Mouse (Mus musculus) lung, embryonic 14.5 days (tissue): Measurements from ENCODE around the gene Itk. TPM values are rescaled to one million over a fixed set of nuclear protein-coding genes. Genes with fewer than 3 reads are reported as not detected.

Experiments used
- ATAC-seq: fragments of 200-750 bp; cut with Nextera tagmentation; 2 replicates; pipeline ENCODE4 v1.8.0; 2017; ENCODE audit warnings: mild to moderate bottlenecking, moderate TSS enrichment, moderate library complexity; ENCODE audit not compliant: insufficient read depth
- DNase-seq: peaks from one replicate; pipeline ENCODE4 v3.0.0-alpha.2; 2015
- H3K27ac ChIP-seq: fragments of 300-500 bp; sonication (generic); 2 replicates; pipeline ENCODE4 v1.5.1; 2014; ENCODE audit warnings: low read depth, mild to moderate bottlenecking, moderate library complexity
- H3K27me3 ChIP-seq: fragments of 300-500 bp; sonication (generic); 2 replicates; pipeline ENCODE4 v1.6.1; 2014; ENCODE audit warnings: low read length, control low read depth; ENCODE audit not compliant: insufficient read depth
- H3K36me3 ChIP-seq: fragments of 300-500 bp; sonication (generic); 2 replicates; pipeline ENCODE4 v1.6.1; 2014; ENCODE audit warnings: control low read depth; ENCODE audit not compliant: insufficient read depth
- H3K4me1 ChIP-seq: fragments of 300-500 bp; sonication (generic); 2 replicates; pipeline ENCODE4 v1.6.1; 2014; ENCODE audit warnings: antibody characterized with exemption, control low read depth; ENCODE audit not compliant: insufficient read depth
- H3K4me2 ChIP-seq: fragments of 300-500 bp; sonication (generic); 2 replicates; pipeline ENCODE4 v1.6.1; 2014; ENCODE audit warnings: mild to moderate bottlenecking
- H3K4me3 ChIP-seq: fragments of 300-500 bp; sonication (generic); 2 replicates; pipeline ENCODE4 v1.5.1; 2014; ENCODE audit warnings: low read depth, low read length
- H3K9ac ChIP-seq: fragments of 300-500 bp; sonication (generic); 2 replicates; pipeline ENCODE4 v1.6.1; 2014
- H3K9me3 ChIP-seq: fragments of 300-500 bp; sonication (generic); 2 replicates; pipeline ENCODE4 v1.6.1; 2016; ENCODE audit warnings: low read depth, low read length, control low read depth
- CTCF ChIP-seq: IDR thresholded peaks from 2 replicates; pipeline ENCODE4 v1.5.1; 2016; ENCODE audit warnings: antibody characterized with exemption, low read depth
- WGBS: fragments of 180-500 bp; shearing (Covaris S2); extraction: QIAGEN DNeasy Blood & Tissue Kit; methylation state at CpG from one replicate; pipeline ENCODE4 v1.1.7; 2014; 5-methylcytosine and 5-hydroxymethylcytosine counted together
- polyA plus RNA-seq: library from polyadenylated mRNA; unstranded; fragments of >200 nt; fragmentation: Nextera tagmentation; extraction: Ambion mirVana; gene quantifications from 2 replicates; pipeline ENCODE4 v1.2.1, GENCODE M21; 2014

The Itk gene
- polyA plus RNA-seq, 1 experiment from 2014 or later: 0.08 TPM

DNA sequence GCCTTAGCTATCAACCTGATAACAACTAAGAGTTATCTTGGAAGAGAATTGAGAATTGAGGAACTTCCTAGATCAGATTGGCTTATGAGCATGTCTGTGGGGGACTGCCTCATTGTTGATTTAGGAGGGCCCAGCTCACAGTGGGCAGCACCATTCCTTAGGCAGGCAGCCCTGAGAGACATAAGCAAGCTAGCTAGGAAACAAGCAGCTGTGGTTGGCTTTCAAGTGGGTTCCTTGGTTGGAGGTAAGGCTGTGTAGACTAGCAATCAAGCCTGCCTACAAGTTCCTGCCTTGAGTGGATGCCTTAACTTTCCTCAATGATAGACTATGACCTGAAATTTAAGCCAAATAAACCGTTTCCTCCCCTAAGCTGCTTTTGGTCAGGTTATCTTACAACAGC, 30.9 kb downstream of the Itk start:
- ATAC-seq: no peak

GRCm38 (mm10) chr11:46349681-46350410, 39.5 kb downstream of the Itk start:
- no peak overlapping the region for H3K27ac ChIP-seq
- peak; percentile 16 for DNase-seq
- H3K4me1 ChIP-seq: no peaks in the 10 kb centered on the region
- no peak overlapping the region for H3K4me3 ChIP-seq
- WGBS: 47% methylated on average over 2 of the region's 2 CpGs
- ATAC-seq: no peak
- TF ChIP-seq CTCF: no peak
- H3K27me3 ChIP-seq: no peaks in the 10 kb centered on the region
- no peaks in the 10 kb centered on the region for H3K9me3 ChIP-seq
- no peaks in the 10 kb centered on the region for H3K36me3 ChIP-seq
- no peak overlapping the region for H3K4me2 ChIP-seq
- no peak overlapping the region for H3K9ac ChIP-seq

More for the DNA sequence above, 30.9 kb downstream of the Itk start:
- Histone ChIP-seq H3K9me3 (no peaks in the 10 kb centered on the region), H3K4me3 (no peak overlapping the region), H3K27ac (no peak overlapping the region), H3K4me1 (no peaks in the 10 kb centered on the region), H3K9ac (no peak overlapping the region), H3K27me3 (no peaks in the 10 kb centered on the region), H3K36me3 (no peaks in the 10 kb centered on the region), H3K4me2 (no peak overlapping the region)
- no peak for TF ChIP-seq CTCF
- no peak for DNase-seq
- 46% methylated on average over 1 of the region's 1 CpGs for WGBS

GRCm38 (mm10) chr11:46348416-46348815, 40.9 kb downstream of the Itk start:
- no peak for DNase-seq
- H3K4me3 ChIP-seq: no peak overlapping the region
- H3K4me2 ChIP-seq: no peak overlapping the region
- ATAC-seq: no peak
- H3K36me3 ChIP-seq: no peaks in the 10 kb centered on the region
- no peak overlapping the region for H3K27ac ChIP-seq
- no peaks in the 10 kb centered on the region for H3K4me1 ChIP-seq
- TF ChIP-seq CTCF: no peak
- H3K9me3 ChIP-seq: no peaks in the 10 kb centered on the region
- H3K9ac ChIP-seq: no peak overlapping the region
- H3K27me3 ChIP-seq: no peaks in the 10 kb centered on the region
- 71% methylated on average over 3 of the region's 3 CpGs for WGBS

- no peaks in the 10 kb centered on the region for H3K36me3 ChIP-seq
- TF ChIP-seq CTCF: no peak
- ATAC-seq (no peak), DNase-seq (no peak)
- H3K4me1 ChIP-seq: no peaks in the 10 kb centered on the region
- H3K9me3 ChIP-seq: no peaks in the 10 kb centered on the region
- no peak overlapping the region for H3K4me2 ChIP-seq
- no peak overlapping the region for H3K9ac ChIP-seq
- WGBS: 76% methylated on average over 5 of the region's 5 CpGs
- no peak overlapping the region for H3K27ac ChIP-seq
- H3K27me3 ChIP-seq: no peaks in the 10 kb centered on the region
- no peak overlapping the region for H3K4me3 ChIP-seq
Measured at GRCm38 (mm10) chr11:46347756-46348155, 41.6 kb downstream of the Itk start.

DNA sequence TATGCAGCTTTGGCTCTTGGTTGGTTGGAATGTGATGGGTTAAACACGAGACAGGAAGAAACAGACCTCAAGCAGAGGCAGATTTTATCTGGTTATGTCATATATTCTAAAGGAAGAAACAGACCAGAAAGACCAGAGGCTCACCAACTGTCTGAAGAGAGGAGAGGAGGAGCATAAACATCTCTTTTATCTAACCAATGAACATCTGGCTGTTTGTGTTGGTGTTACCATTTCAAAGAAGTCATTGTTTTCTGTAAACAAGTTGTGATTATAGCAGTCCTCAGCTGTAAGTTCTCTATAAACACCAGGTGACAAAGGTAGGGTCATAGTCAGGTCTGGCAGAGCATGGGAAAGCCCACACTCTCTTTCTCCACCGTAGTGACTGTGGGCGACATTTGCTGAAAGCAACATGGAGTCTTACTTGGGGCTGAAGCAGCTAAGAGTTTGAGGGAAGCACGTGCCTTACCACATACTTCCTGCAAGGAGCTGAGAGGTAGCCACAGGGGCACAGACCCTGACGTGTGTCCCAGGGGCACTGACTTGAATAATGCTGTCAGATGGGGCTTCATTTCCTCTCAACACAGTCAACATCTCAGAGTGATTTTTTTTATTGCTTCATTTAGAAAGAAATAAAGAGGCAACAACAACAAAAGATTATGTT, 45.3 kb downstream of the Itk start:
- 24% methylated on average over 5 of the region's 5 CpGs for WGBS
- no peak for DNase-seq
- no peak for ATAC-seq
- no peaks in the 10 kb centered on the region for H3K27me3 ChIP-seq
- no peak overlapping the region for H3K27ac ChIP-seq
- no peaks in the 10 kb centered on the region for H3K36me3 ChIP-seq
- H3K9ac ChIP-seq: no peak overlapping the region
- no peaks in the 10 kb centered on the region for H3K9me3 ChIP-seq
- no peak overlapping the region for H3K4me3 ChIP-seq
- no peak overlapping the region for H3K4me2 ChIP-seq
- no peak for TF ChIP-seq CTCF
- no peaks in the 10 kb centered on the region for H3K4me1 ChIP-seq

GRCm38 (mm10) chr11:46341960-46342359, 47.4 kb downstream of the Itk start:
- no peak overlapping the region for H3K4me2 ChIP-seq
- TF ChIP-seq CTCF: no peak
- no peak overlapping the region for H3K4me3 ChIP-seq
- H3K27ac ChIP-seq: no peak overlapping the region
- H3K36me3 ChIP-seq: no peaks in the 10 kb centered on the region
- 90% methylated on average over 4 of the region's 4 CpGs for WGBS
- H3K9me3 ChIP-seq: no peaks in the 10 kb centered on the region
- no peak overlapping the region for H3K9ac ChIP-seq
- H3K27me3 ChIP-seq: no peaks in the 10 kb centered on the region
- no peak for ATAC-seq
- DNase-seq: no peak
- no peaks in the 10 kb centered on the region for H3K4me1 ChIP-seq

DNA sequence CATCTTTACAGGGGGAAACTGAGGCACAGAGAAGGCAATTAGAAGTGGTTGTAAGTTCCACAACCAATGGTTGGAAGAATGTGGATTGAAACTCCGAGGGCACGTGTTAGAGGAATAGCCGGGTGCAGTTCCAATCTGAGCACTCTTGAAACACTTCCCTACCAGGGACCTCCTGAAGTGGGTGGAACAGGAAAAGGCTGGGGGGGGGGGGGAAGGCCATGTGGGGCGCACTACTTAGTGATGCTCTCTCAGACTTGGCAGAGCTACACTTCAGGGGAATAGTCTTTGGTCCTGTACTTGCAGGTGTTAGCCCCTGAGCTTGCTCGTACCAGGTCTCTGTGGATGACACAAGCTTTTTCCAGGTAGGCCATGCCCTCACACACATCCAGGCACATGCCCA, 53.3 kb downstream of the Itk start:
- WGBS: 83% methylated on average over 5 of the region's 5 CpGs
- H3K4me3 ChIP-seq: no peak overlapping the region
- no peak for DNase-seq
- H3K9ac ChIP-seq: no peak overlapping the region
- H3K4me2 ChIP-seq: no peak overlapping the region
- no peak for ATAC-seq
- no peaks in the 10 kb centered on the region for H3K9me3 ChIP-seq
- TF ChIP-seq CTCF: no peak
- H3K36me3 ChIP-seq: no peaks in the 10 kb centered on the region
- no peaks in the 10 kb centered on the region for H3K4me1 ChIP-seq
- no peak overlapping the region for H3K27ac ChIP-seq
- no peaks in the 10 kb centered on the region for H3K27me3 ChIP-seq
